Mouse (Mus musculus) common myeloid progenitor, adult 5-6 weeks (primary cell): ENCODE data around the gene Parp11. TPM values are rescaled to one million over a fixed set of nuclear protein-coding genes. Genes with fewer than 3 reads are reported as not detected.
A peak's percentile ranks its signal among the peaks of the same experiment; 100 is the strongest.

ENCODE experiments used
- ATAC-seq: replicated peaks from 2 replicates; pipeline ENCODE4 v1.8.0; 2016; ENCODE audit warnings: low read depth, mild to moderate bottlenecking, moderate TSS enrichment, inconsistent platforms; ENCODE audit not compliant: poor library complexity, severe bottlenecking
- total RNA-seq: library from RNA; stranded (forward); fragments of 200-1000, 187-1606 nt; gene quantifications from 2 replicates; pipeline ENCODE4 v1.2.3, GENCODE M21; 2017

Parp11 gene
- total RNA-seq, 1 experiment from 2014 or later: 36.8 TPM

DNA sequence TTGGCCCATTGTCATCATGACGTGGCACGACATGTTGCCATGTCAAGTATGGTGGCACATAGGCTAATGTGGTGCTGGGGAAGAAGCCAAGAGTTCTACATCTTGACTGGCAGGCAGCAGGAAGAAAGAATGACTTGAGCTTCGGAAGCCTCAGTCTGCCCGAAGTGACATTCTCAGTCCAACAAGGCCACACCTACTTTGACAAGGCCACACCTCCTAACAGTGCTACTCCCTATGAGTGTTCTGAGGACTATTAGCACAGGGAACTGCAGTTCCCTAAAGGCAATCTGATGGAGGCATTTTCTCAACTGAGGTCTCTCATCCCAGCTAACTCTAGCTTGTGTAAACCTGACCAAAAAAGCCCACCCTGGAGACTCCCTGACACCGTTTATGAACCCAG, 93.0 kb downstream of the Parp11 start:
- ATAC-seq: peak; percentile 55

DNA sequence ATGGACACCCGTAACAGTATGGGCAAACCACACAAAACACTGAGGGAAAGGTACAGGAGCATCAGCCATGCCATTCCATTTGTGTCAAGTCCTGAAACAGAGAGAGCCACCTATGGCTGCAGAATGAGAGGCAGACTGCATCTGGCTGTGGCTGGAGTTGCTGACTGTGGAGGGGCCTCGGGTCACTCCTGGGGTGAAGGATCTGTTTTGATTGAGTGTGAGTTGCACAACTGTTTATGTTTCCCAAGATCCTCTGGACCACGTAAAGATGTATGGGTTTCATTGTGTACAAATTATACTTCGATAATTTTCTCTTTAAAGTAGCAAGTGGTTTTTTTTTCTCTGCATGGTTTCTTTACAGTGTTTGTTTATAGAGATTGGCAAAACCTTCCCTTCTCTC, 93.9 kb downstream of the Parp11 start:
- no peak for ATAC-seq

DNA sequence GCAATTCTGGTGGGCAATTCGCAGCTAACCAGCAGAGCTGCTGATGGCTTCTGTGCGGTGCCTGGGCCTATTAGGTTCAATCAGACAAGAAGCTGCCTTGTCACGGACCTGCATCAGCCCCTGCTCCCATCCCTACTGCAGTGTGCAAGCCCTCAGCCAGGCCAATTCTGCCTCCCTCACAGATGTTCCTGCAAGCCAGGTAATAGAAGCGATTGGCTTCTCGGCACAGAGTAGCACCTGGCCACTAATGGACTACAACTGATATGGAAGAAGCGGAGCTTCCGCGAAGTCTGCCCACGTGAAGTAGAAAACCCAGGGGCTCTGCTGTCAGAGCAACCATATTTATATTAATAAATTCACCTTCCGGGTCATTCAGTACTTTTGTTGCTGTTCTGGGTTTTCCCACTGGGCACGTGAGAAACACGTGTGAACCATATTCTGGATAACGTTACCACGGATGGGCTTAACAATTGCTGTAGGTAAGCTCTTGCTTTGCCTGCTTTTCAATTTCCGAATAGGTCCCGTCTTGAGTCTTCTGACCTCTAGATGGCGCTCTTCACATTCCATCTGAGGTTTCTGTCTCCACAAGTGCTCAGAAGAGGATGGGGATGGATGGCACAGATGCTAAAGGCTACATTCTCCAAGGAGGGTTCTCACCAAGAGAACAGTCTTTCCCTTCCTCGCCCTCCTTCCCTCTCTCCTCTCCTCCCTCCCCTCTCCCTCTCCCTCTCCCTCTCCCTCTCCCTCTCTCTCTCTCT, 95.2 kb downstream of the Parp11 start:
- ATAC-seq: peak; percentile 90

Other genes with a start within 250 kb of the Parp11 start
- 6.4 and 11.6 TPM in 2 replicates for gene Cracr2a, start 114.5 kb downstream of the Parp11 start, total RNA-seq